Comparison of ENCODE assay signal across 25 mouse cellular contexts in genomic region chr5:111022339-111022738, GRCm38 (mm10).
A peak's percentile ranks its signal among the peaks of the same experiment; 100 is the strongest.
DNase-seq lines count a peak whose midpoint lies in the region; ATAC-seq and TF ChIP-seq lines count a peak whose summit lies in the region.
"Had no signal": no experiment of that assay in that cellular context is flagged by ENCODE, and none has a peak within 500 bp of the region (broad histone marks: within the 10 kb centered on the region; RNA-seq: fewer than 3 reads in every experiment).

No protein-coding gene starts in this region.

- H3K4me3 ChIP-seq in forebrain, embryonic 15.5 days = no peak overlapping the region
- H3K4me3 ChIP-seq in forebrain, embryonic 10.5 days = no peak overlapping the region
- H3K4me3 ChIP-seq in midbrain, embryonic 14.5 days (replicated peaks; ENCODE audit: low read depth, low read length) = no peak overlapping the region
- no peak overlapping the region for H3K4me3 ChIP-seq in midbrain, postnatal 0 days (ENCODE audit: low read depth, low read length)
- no peak overlapping the region for H3K4me3 ChIP-seq in hindbrain, embryonic 15.5 days
- no peak overlapping the region for H3K4me3 ChIP-seq in neural tube, embryonic 14.5 days (ENCODE audit: low read depth, low read length)
- H3K4me3 ChIP-seq: embryonic facial prominence, embryonic 13.5 days; kidney, embryonic 15.5 days; limb, embryonic 12.5 days; liver, embryonic 15.5 days had no signal

- 63% methylated on average over 9 of the region's 9 CpGs for whole genome bisulfite sequencing in forebrain, embryonic 15.5 days
- WGBS in forebrain, embryonic 10.5 days = 95% methylated on average over 9 of the region's 9 CpGs
- 90% methylated on average over 9 of the region's 9 CpGs for WGBS in midbrain, embryonic 14.5 days
- WGBS in midbrain, postnatal 0 days = 85% methylated on average over 9 of the region's 9 CpGs
- WGBS in hindbrain, embryonic 15.5 days = 86% methylated on average over 9 of the region's 9 CpGs
- 88% methylated on average over 9 of the region's 9 CpGs for WGBS in neural tube, embryonic 14.5 days

- peak overlapping the region; percentile 87 for H3K27ac ChIP-seq in forebrain, embryonic 15.5 days (replicated peaks)
- no peak overlapping the region for H3K27ac ChIP-seq in forebrain, embryonic 10.5 days
- peak overlapping the region; percentile 65 for H3K27ac ChIP-seq in midbrain, embryonic 14.5 days (replicated peaks; ENCODE audit: low read depth, low read length)
- no peak overlapping the region for H3K27ac ChIP-seq in midbrain, postnatal 0 days (ENCODE audit: low read depth, low read length)
- H3K27ac ChIP-seq in hindbrain, embryonic 15.5 days (replicated peaks) = peak overlapping the region; percentile 80; the same call in 1 of the 2 replicates
- 0 out of 2 replicates have a peak overlapping the region, but pooled peaks have one; percentile 74 for H3K27ac ChIP-seq in neural tube, embryonic 14.5 days (ENCODE audit: low read depth, low read length)
- H3K27ac ChIP-seq: embryonic facial prominence, embryonic 13.5 days; kidney, embryonic 15.5 days; limb, embryonic 12.5 days; liver, embryonic 15.5 days had no signal

- ATAC-seq in forebrain, embryonic 15.5 days (replicated peaks) = peak; percentile 27; the same call in 1 of the 2 replicates
- no peak for ATAC-seq in midbrain, embryonic 14.5 days (ENCODE audit: low FRiP score, low TSS enrichment)
- no peak for ATAC-seq in midbrain, postnatal 0 days (ENCODE audit: low FRiP score)
- no peak for ATAC-seq in hindbrain, embryonic 15.5 days (ENCODE audit: low FRiP score, low read depth)
- ATAC-seq in neural tube, embryonic 14.5 days (ENCODE audit: low read depth) = no peak
- ATAC-seq: inflammation-experienced regulatory T-cells, adult 6 months; Patski had no signal

- no peak for DNase-seq in forebrain, embryonic 10.5 days (ENCODE audit: extremely low spot score, low spot score)
- DNase-seq in midbrain, embryonic 14.5 days = no peak
- no peak for DNase-seq in midbrain, postnatal 0 days (ENCODE audit: low spot score)
- DNase-seq in retina, embryonic 14.5 days (ENCODE audit: low spot score) = no peak
- no peak for DNase-seq in spleen, postnatal 36 days (ENCODE audit: low spot score in 2 of 2)
- DNase-seq: adrenal gland, postnatal 10 days; cerebellum, adult 11 months; cerebellum, adult 9-10 months; gastrocnemius, postnatal 10 days; heart, postnatal 36 days; kidney, adult 11 months; kidney, postnatal 25 days; lung, postnatal 14 days; thymus, postnatal 4 days had no signal

- no peaks in the 10 kb centered on the region for H3K9me3 ChIP-seq in forebrain, embryonic 15.5 days
- no peaks in the 10 kb centered on the region for H3K9me3 ChIP-seq in forebrain, embryonic 10.5 days
- no peaks in the 10 kb centered on the region for H3K9me3 ChIP-seq in midbrain, embryonic 14.5 days (ENCODE audit: control insufficient read depth, low read length)
- H3K9me3 ChIP-seq in midbrain, postnatal 0 days (ENCODE audit: low read length) = no peaks in the 10 kb centered on the region
- H3K9me3 ChIP-seq in hindbrain, embryonic 15.5 days = no peaks in the 10 kb centered on the region
- H3K9me3 ChIP-seq in neural tube, embryonic 14.5 days (ENCODE audit: control insufficient read depth, low read length) = no peaks in the 10 kb centered on the region
- H3K9me3 ChIP-seq: embryonic facial prominence, embryonic 13.5 days; kidney, embryonic 15.5 days; limb, embryonic 12.5 days; liver, embryonic 15.5 days had no signal

- H3K4me2 ChIP-seq in forebrain, embryonic 15.5 days (replicated peaks) = no peak overlapping the region
- no peak overlapping the region for H3K4me2 ChIP-seq in midbrain, embryonic 14.5 days (ENCODE audit: low read length)
- H3K4me2 ChIP-seq in midbrain, postnatal 0 days (ENCODE audit: low read depth, low read length, poor library complexity, severe bottlenecking) = no peak overlapping the region
- no peak overlapping the region for H3K4me2 ChIP-seq in hindbrain, embryonic 15.5 days
- H3K4me2 ChIP-seq in neural tube, embryonic 14.5 days (ENCODE audit: low read depth, low read length) = no peak overlapping the region
- H3K4me2 ChIP-seq: embryonic facial prominence, embryonic 13.5 days; heart, embryonic 11.5 days; kidney, embryonic 15.5 days; limb, embryonic 12.5 days; liver, embryonic 15.5 days; lung, embryonic 14.5 days had no signal

- TF ChIP-seq CTCF in midbrain, postnatal 0 days (IDR thresholded peaks at IDR 0.05) = no peak

- H3K9ac ChIP-seq in forebrain, embryonic 15.5 days (replicated peaks) = no peak overlapping the region; the same call in 1 of the 2 replicates
- H3K9ac ChIP-seq in midbrain, embryonic 14.5 days (replicated peaks; ENCODE audit: low read length) = no peak overlapping the region
- H3K9ac ChIP-seq in midbrain, postnatal 0 days (replicated peaks; ENCODE audit: low read length, poor library complexity, severe bottlenecking) = no peak overlapping the region
- H3K9ac ChIP-seq in hindbrain, embryonic 15.5 days = no peak overlapping the region
- no peak overlapping the region for H3K9ac ChIP-seq in neural tube, embryonic 14.5 days (replicated peaks; ENCODE audit: low read depth, low read length)
- H3K9ac ChIP-seq: embryonic facial prominence, embryonic 13.5 days; kidney, embryonic 15.5 days; limb, embryonic 12.5 days; liver, embryonic 15.5 days; lung, embryonic 14.5 days had no signal

- H3K36me3 ChIP-seq in forebrain, embryonic 15.5 days = no peaks in the 10 kb centered on the region
- no peaks in the 10 kb centered on the region for H3K36me3 ChIP-seq in forebrain, embryonic 10.5 days (replicated peaks)
- no peaks in the 10 kb centered on the region for H3K36me3 ChIP-seq in midbrain, embryonic 14.5 days (ENCODE audit: control insufficient read depth, insufficient read depth, low read length)
- H3K36me3 ChIP-seq in midbrain, postnatal 0 days (ENCODE audit: insufficient read depth, low read length) = no peaks in the 10 kb centered on the region
- H3K36me3 ChIP-seq in hindbrain, embryonic 15.5 days = no peaks in the 10 kb centered on the region
- no peaks in the 10 kb centered on the region for H3K36me3 ChIP-seq in neural tube, embryonic 14.5 days (ENCODE audit: control insufficient read depth, insufficient read depth, low read length)
- H3K36me3 ChIP-seq: embryonic facial prominence, embryonic 13.5 days; kidney, embryonic 15.5 days; liver, embryonic 15.5 days had no signal

- peaks cover 88% of the 10 kb centered on the region for H3K4me1 ChIP-seq in forebrain, embryonic 15.5 days
- peaks cover 49% of the 10 kb centered on the region for H3K4me1 ChIP-seq in forebrain, embryonic 10.5 days
- H3K4me1 ChIP-seq in midbrain, embryonic 14.5 days (ENCODE audit: control insufficient read depth, insufficient read depth, low read length) = peaks cover 50% of the 10 kb centered on the region
- H3K4me1 ChIP-seq in midbrain, postnatal 0 days (ENCODE audit: insufficient read depth, low read length) = peaks cover 20% of the 10 kb centered on the region
- peaks cover 60% of the 10 kb centered on the region for H3K4me1 ChIP-seq in hindbrain, embryonic 15.5 days (replicated peaks)
- H3K4me1 ChIP-seq in neural tube, embryonic 14.5 days (ENCODE audit: control insufficient read depth, insufficient read depth, low read length) = peaks cover 49% of the 10 kb centered on the region
- H3K4me1 ChIP-seq: liver, embryonic 15.5 days had no signal

- no peaks in the 10 kb centered on the region for H3K27me3 ChIP-seq in forebrain, embryonic 15.5 days
- H3K27me3 ChIP-seq in forebrain, embryonic 10.5 days (ENCODE audit: poor library complexity, severe bottlenecking) = no peaks in the 10 kb centered on the region
- no peaks in the 10 kb centered on the region for H3K27me3 ChIP-seq in midbrain, embryonic 14.5 days (ENCODE audit: control insufficient read depth, insufficient read depth, low read length)
- H3K27me3 ChIP-seq in midbrain, postnatal 0 days (ENCODE audit: insufficient read depth, low read length) = no peaks in the 10 kb centered on the region
- H3K27me3 ChIP-seq in hindbrain, embryonic 15.5 days = no peaks in the 10 kb centered on the region
- H3K27me3 ChIP-seq in neural tube, embryonic 14.5 days (ENCODE audit: control insufficient read depth, insufficient read depth, low read length) = no peaks in the 10 kb centered on the region
- H3K27me3 ChIP-seq: embryonic facial prominence, embryonic 13.5 days; kidney, embryonic 15.5 days; limb, embryonic 12.5 days; liver, embryonic 15.5 days; Patski had no signal

Comparison
In these comparisons a context has a peak if more than half of its experiments do, and no peak if none do; other contexts are left out.
1. H3K27ac ChIP-seq: peak in forebrain, embryonic 15.5 days (single experiment), midbrain, embryonic 14.5 days (single experiment), hindbrain, embryonic 15.5 days (single experiment) and neural tube, embryonic 14.5 days (single experiment); none in forebrain, embryonic 10.5 days (single experiment) and midbrain, postnatal 0 days (single experiment).